Mouse (Mus musculus) lung, adult 2 months (tissue): Measurements from ENCODE around the gene Tbc1d10a. TPM values are rescaled to one million over a fixed set of nuclear protein-coding genes. Genes with fewer than 3 reads are reported as not detected.

Experiments used
- DNase-seq: peaks from one replicate; pipeline ENCODE4 v3.0.0; 2022
- H3K4me1 ChIP-seq: fragments of 200-500 bp; 2 replicates; pipeline ENCODE4 v1.6.1; 2011; ENCODE audit warnings: low read length; ENCODE audit not compliant: control insufficient read depth, insufficient read depth
- H3K4me3 ChIP-seq: fragments of 200-500 bp; replicated peaks from 2 replicates; pipeline ENCODE3; 2011; ENCODE audit warnings: low read depth, mild to moderate bottlenecking, control low read depth, low read length; ENCODE audit errors: extremely low read depth
- CTCF ChIP-seq: fragments of 200-500 bp; IDR thresholded peaks from 2 replicates; pipeline ENCODE4 v1.5.1; 2011; ENCODE audit warnings: mild to moderate bottlenecking, low read length, control low read depth; ENCODE audit not compliant: insufficient read depth
- POLR2A ChIP-seq: fragments of 200-500 bp; IDR thresholded peaks from 2 replicates; pipeline ENCODE4 v1.6.1; 2011; ENCODE audit warnings: low read depth, mild to moderate bottlenecking, control low read depth, low read length, borderline replicate concordance; ENCODE audit errors: extremely low read depth
- WGBS: fragments of 180-500 bp; shearing (Covaris S2); methylation state at CpG from one replicate; pipeline ENCODE4 v1.1.7; 2018; 5-methylcytosine and 5-hydroxymethylcytosine counted together
- polyA plus RNA-seq: library from polyadenylated mRNA; depleted of rRNA; stranded (reverse); fragments of >200 nt; gene quantifications from 2 replicates; pipeline ENCODE4 v1.2.3, GENCODE M21; 2012

The Tbc1d10a gene
- polyA plus RNA-seq, 1 experiment: 72.8 TPM

DNA sequence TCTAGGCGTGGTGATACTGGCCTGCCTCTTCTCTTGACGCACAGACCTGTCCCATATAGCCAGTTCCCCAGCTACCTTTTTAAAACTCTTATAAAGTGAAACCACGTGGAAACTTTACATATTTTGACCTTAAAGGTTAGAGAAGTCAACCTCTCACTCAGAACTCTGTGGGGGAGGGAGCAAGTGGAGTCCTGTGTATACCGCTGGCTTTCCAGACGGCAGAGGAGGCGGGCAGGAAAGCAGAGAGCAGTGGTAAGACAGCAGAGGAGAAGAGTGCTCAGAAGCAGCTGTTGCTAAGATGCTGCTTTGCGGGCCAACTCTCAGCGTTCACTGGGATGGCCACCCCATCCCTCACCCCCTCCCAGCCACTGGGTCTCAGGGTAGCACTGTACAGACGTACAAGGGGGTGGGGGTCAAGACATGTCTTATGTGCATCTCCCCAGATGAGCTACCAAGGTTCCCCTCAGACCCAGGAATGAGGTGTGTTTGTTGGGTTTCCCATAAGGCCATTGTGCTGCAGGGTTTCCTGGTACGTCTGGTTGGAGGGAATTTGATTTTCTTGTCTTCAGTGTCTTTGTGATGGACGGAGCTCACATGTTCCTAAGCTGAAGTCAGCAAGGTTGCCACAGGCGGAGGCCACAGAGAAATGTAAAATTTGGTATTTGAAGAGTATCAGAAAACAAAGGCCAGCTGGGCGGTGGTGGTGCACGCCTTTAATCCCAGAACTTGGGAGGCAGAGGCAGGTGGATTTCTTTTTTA lies 60.8 kb downstream of the Tbc1d10a start:
- no peak for TF ChIP-seq CTCF
- TF ChIP-seq POLR2A: no peak
- Histone ChIP-seq H3K4me1 (no peaks in the 10 kb centered on the region), H3K4me3 (no peak overlapping the region)
- 75% methylated on average over 14 of the region's 14 CpGs for WGBS
- DNase-seq: no peak

DNA sequence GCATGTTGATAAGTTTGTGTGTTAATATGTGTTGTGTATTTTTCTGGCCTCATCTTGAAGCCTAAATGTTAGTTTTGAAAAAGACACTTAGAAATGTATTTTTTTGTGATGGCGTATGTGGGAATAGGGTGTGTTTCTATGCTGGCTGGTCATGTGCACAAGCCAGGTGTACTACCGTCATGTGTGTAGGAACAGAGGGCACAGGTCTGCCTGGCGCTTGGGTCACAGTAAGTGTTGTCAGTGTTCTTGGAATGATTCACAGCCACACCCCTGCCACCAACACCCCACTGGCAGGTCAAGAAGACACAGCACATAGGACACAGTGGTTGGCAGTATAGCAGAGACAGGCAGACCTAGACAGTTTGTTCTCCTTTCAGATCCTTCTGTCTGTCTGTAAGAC lies 62.6 kb downstream of the Tbc1d10a start:
- WGBS: 83% methylated on average over 3 of the region's 3 CpGs
- no peak for DNase-seq
- Histone ChIP-seq H3K4me3 (no peak overlapping the region), H3K4me1 (no peaks in the 10 kb centered on the region)
- no peak for TF ChIP-seq POLR2A
- TF ChIP-seq CTCF: no peak

DNA sequence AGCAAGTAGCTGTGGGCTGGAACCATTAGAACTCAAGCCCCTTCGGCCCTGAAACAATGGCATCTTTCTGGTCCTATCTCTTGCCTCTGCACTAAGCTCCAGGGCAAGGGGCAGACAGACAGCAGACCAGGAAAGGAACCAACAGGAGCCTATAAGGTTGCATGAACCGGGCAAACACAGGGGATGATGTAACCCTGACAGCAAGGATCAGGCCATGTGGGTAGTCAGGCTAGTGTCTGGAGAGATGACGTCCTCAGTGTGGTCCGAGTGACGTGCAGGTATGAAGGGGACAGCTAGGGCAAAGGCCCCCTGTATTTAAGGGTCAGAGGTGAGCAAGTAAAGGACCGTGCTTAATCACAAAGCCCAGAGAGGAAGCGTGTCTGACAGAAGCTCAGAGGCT lies 63.7 kb downstream of the Tbc1d10a start:
- H3K4me3 ChIP-seq: no peak overlapping the region
- DNase-seq: no peak
- TF ChIP-seq POLR2A (no peak), CTCF (no peak)
- H3K4me1 ChIP-seq: no peaks in the 10 kb centered on the region
- WGBS: 71% methylated on average over 7 of the region's 7 CpGs

DNA sequence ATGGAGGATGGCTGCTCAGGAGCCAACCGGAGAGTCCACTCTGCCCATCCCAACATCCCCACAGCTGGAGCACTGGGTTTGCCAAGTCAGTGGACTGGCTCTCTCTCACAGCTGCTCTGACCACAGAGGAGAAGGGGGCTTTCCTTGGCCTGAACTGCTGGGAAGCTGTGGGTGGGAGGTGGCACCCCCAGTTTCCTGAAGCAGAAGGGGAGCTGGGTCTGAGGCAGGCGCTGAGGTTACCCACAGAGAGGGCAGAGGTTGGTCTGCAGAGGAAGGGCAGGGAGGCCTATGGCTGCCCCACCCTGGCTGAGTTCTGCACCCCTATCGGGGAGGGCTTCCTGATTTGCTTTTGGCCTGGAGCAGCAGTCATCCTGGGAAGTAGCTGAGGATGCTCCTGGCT lies 64.8 kb downstream of the Tbc1d10a start:
- DNase-seq: no peak
- WGBS: 42% methylated on average over 3 of the region's 3 CpGs
- no peak overlapping the region for H3K4me3 ChIP-seq
- no peak for TF ChIP-seq CTCF
- no peak for TF ChIP-seq POLR2A
- H3K4me1 ChIP-seq: no peaks in the 10 kb centered on the region

DNA sequence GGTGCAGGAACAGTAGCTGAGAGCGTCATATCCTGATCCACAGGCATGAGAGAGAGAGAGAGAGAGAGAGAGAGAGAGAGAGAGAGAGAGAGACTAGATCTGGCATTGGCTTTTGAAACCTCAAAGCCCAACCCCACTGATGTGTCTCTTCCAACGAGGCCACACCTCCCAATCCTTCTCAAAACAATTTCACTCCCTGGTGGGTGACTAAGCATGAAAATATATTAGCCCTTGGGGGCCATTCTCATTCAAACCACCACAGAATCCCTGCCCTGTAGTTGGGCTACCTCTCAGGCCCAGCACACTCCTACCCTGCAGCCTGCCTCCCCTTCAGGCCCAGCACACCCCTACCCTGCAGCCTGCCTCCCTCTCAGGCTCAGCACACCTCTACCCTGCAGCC lies 66.3 kb downstream of the Tbc1d10a start:
- H3K4me3 ChIP-seq: no peak overlapping the region
- DNase-seq: no peak
- H3K4me1 ChIP-seq: no peaks in the 10 kb centered on the region
- WGBS: 63% methylated on average over 2 of the region's 2 CpGs
- no peak for TF ChIP-seq POLR2A
- no peak for TF ChIP-seq CTCF

DNA sequence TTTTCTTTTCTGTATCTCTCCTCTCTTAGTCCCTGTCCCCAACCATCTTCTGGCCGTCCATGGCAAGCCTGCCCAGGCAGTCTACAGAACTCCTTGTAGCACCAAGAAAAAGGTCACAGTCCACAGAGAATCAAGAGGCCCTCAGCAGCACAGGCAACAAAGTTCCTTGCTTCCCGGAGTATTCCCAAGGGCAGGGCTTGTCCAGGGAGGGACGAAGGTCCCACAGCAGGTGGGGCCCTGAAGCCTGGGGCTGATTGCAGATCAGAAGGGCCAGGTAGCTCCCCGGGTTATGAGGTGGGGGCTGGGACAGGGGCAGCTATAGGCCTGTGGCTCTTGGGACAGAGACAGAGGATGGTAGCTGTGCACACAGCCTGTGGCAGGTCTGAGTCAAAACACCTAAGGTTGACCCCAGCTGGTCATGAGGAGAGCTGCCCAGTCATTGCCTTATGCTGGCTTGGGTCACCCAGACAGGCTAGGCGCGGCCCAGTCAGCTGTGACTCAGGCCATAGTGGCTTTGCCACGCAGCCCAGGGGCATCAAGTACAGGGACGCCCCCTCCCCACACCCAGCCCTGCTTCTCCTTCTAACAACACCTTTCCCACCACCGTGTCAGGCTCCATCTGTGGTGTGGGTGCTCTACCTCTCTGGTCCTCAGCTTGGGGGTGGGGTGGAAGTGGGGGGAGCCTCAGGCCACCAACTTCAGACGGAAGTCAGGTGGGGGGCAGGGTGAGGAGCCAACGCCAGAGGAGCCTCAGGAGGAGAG lies 70.4 kb downstream of the Tbc1d10a start, which contains the start of gene Lif:
Gene Lif, plus strand, starts transcription at position 712 of the 762 bp plus-strand sequence.
- Histone ChIP-seq H3K4me1 (peaks cover 10% of the 10 kb centered on the region), H3K4me3 (no peak within 1 kb of the TSS)
- no peak for DNase-seq
- TF ChIP-seq POLR2A (no peak), CTCF (no peak)
- WGBS: 70% methylated on average over 11 of the region's 11 CpGs

DNA sequence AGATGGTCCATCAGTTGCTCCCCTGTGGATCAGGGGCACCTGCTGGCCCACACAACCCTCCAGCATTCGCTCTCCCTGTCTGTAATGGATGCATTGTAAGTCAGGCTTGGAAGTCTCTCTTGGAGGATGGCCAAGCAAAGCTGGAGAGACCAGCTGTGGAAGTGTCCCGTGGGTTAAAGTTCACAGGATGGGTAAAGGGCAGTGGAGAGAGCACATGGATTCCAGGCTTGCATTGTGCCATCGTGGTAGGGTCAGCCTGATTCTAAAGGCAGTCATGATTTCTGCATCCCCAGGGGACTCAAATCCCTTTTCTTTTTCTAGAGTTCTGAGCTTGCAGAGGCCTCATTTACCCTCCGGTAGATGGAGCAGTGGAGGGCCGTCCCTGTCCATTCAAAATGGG lies 71.2 kb downstream of the Tbc1d10a start:
- WGBS: 63% methylated on average over 5 of the region's 5 CpGs
- H3K4me3 ChIP-seq: no peak overlapping the region
- TF ChIP-seq CTCF (no peak), POLR2A (no peak)
- H3K4me1 ChIP-seq: peaks cover 10% of the 10 kb centered on the region
- no peak for DNase-seq

DNA sequence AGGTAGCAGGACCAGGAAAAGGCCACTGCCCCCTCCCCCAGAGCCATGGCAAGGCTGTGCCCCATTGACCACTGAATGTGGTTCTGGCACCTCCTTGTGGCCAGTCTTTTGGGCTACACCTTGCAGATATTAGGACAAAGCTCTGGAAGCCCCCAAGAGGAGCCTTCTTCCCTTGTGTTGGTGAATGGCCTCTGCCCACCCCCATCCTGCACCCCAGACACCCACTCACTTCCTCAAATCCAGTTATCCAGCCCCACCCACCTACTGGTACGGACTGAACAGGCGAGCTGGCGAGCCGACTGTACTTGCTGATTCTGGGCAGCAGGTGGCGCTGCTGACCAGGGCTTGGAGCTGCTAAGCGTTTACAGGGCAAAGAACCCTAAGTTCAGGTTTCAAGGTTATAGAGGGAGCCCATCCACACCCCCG lies 72.1 kb downstream of the Tbc1d10a start:
- no peak overlapping the region for H3K4me3 ChIP-seq
- TF ChIP-seq CTCF: peak; percentile 98
- TF ChIP-seq POLR2A: no peak
- WGBS: under 1% methylated on average over 7 of the region's 7 CpGs
- H3K4me1 ChIP-seq: peaks cover 10% of the 10 kb centered on the region
- peak; percentile 89 for DNase-seq

DNA sequence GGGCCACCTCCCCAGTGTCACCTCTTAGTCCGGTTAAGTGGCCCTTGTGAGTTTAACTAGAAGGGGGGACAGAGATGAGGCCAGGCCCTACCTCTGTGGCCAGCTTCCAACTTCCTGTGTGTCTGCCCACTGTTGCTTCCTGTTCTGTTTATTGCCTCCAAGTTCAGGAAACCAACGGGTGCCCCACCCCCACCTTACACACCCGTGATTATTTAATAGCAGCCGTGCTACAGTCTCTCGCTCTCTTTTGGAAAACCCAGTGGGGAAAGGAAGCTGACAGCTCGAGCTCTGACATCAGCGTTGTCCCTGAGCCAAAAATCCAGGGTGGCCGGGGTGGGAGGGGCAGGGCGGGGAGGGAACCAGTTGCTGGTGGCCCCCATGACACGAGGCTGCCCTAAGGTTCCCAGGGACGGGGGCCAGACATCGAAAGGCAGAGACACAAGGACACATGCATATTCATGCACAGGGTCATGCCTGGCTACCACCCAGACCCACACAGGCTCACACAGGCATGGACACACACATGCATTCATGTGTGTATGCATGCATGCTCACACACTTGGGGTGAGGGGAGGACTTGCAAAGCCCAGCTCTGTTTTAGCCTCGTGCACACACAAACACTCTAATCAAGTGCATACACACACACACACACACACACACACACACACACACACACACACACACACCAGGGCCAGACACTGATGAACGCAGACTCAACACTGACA lies 74.0 kb downstream of the Tbc1d10a start:
- peak overlapping the region; percentile 43 for H3K4me3 ChIP-seq
- TF ChIP-seq CTCF (no peak), POLR2A (no peak)
- peak; percentile 49 for DNase-seq
- 7% methylated on average over 14 of the region's 14 CpGs for WGBS
- peaks cover 12% of the 10 kb centered on the region for H3K4me1 ChIP-seq

DNA sequence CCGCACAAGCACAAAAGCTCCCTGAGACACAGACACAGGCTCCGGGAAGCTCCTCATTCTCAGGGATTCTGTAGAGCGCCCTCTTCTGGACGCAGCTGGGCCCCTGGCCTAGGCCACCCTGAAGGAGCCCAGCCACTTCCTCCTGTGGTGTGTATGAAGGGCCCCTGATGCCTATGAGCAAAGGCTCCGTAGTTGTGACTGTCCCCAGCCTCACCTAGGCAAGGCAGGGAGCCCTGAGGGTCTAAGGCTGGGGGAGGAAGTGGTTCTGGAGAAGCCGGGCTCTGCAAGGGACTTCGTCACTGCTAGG lies 74.6 kb downstream of the Tbc1d10a start:
- 38% methylated on average over 7 of the region's 7 CpGs for WGBS
- TF ChIP-seq CTCF (peak; percentile 51), POLR2A (no peak)
- peak; percentile 66 for DNase-seq
- peaks cover 12% of the 10 kb centered on the region for H3K4me1 ChIP-seq
- no peak overlapping the region for H3K4me3 ChIP-seq

DNA sequence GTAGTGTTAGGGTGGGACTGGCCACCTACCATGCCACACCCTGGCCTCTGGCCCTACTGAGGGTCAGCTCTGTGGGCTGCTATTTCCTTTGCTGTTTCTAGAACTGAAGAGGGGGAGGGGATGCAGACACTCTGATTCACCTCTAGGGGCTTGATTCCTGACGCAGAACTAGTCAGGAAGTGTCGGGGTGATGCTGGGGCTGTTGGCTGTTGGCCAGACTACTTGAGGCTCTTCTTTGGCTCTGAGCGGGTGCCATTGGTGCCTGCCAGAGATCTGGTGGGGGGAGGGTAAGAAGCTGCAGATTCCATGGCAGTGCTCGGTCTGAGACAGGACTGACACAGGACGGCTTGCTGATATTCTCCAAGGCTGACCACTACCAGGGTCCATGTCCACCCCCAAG lies 75.4 kb downstream of the Tbc1d10a start:
- TF ChIP-seq POLR2A (no peak), CTCF (no peak)
- no peak overlapping the region for H3K4me3 ChIP-seq
- H3K4me1 ChIP-seq: peaks cover 12% of the 10 kb centered on the region
- DNase-seq: no peak
- WGBS: 28% methylated on average over 5 of the region's 5 CpGs
